Mouse (Mus musculus) hindbrain, embryonic 12.5 days (tissue): ENCODE results near the gene Erf. TPM values are rescaled to one million over a fixed set of nuclear protein-coding genes. Genes with fewer than 3 reads are reported as not detected.
A peak's percentile ranks its signal among the peaks of the same experiment; 100 is the strongest.

ENCODE experiments used
- ATAC-seq: fragments of 200-750 bp; cut with Nextera tagmentation; 2 replicates; pipeline ENCODE4 v1.8.0; 2017; ENCODE audit warnings: moderate TSS enrichment; ENCODE audit not compliant: low FRiP score
- H3K27ac ChIP-seq: fragments of 300-500 bp; sonication (generic); 2 replicates; pipeline ENCODE4 v1.5.1; 2016; ENCODE audit warnings: mild to moderate bottlenecking
- H3K27me3 ChIP-seq: fragments of 300-500 bp; sonication (generic); 2 replicates; pipeline ENCODE4 v1.6.1; 2016; ENCODE audit warnings: mild to moderate bottlenecking
- H3K36me3 ChIP-seq: fragments of 300-500 bp; sonication (generic); 2 replicates; pipeline ENCODE4 v1.6.1; 2016; ENCODE audit warnings: mild to moderate bottlenecking
- H3K4me1 ChIP-seq: fragments of 300-500 bp; sonication (generic); 2 replicates; pipeline ENCODE4 v1.6.1; 2016
- H3K4me2 ChIP-seq: fragments of 300-500 bp; sonication (generic); replicated peaks from 2 replicates; pipeline ENCODE4 v1.6.1; 2016; ENCODE audit warnings: mild to moderate bottlenecking
- H3K4me3 ChIP-seq: fragments of 300-500 bp; sonication (generic); 2 replicates; pipeline ENCODE4 v1.5.1; 2016; ENCODE audit warnings: mild to moderate bottlenecking
- H3K9ac ChIP-seq: fragments of 300-500 bp; sonication (generic); 2 replicates; pipeline ENCODE4 v1.6.1; 2016; ENCODE audit warnings: mild to moderate bottlenecking, moderate library complexity
- H3K9me3 ChIP-seq: fragments of 300-500 bp; sonication (generic); replicated peaks from 2 replicates; pipeline ENCODE4 v1.6.1; 2016; ENCODE audit warnings: mild to moderate bottlenecking
- WGBS: fragments of 180-500 bp; shearing (Covaris S2); methylation state at CpG from one replicate; pipeline ENCODE4 v1.1.7; 2016; 5-methylcytosine and 5-hydroxymethylcytosine counted together
- polyA plus RNA-seq: library from polyadenylated mRNA; unstranded; fragments of >200 nt; fragmentation: Nextera tagmentation; extraction: Ambion mirVana; gene quantifications from 2 replicates; pipeline ENCODE4 v1.2.1, GENCODE M21; 2016

The Erf gene
- polyA plus RNA-seq, 1 experiment from 2014 or later, result 10.4 TPM

DNA sequence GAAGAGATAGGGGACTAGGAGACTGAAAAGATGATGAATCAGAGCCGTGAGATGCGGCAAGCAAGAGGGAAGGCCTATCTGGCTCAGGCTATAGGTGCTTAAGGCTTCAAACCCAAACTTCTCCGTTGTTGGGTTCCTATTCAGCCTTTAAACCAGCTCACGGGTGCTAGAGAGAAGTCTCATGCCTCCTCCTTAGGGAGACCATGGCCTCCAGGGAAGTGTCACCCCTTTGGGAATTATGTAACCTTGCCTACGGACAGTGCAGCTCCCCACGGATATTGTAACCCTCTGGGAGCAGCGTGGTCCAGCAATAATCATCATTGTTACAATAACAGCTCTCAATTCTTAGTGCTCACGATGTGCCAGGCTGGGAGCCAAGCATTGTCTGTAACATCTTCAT is 1.3 kb upstream of the Erf start:
- Histone ChIP-seq H3K4me1 (peaks cover 38% of the 10 kb centered on the region), H3K9me3 (no peaks in the 10 kb centered on the region), H3K36me3 (no peaks in the 10 kb centered on the region), H3K9ac (peak overlapping the region; percentile 87), H3K4me3 (peak overlapping the region; percentile 82; the same call in 1 of the 2 replicates), H3K27me3 (no peaks in the 10 kb centered on the region), H3K4me2 (peak overlapping the region; percentile 98), H3K27ac (peak overlapping the region; percentile 91)
- 19% methylated on average over 8 of the region's 8 CpGs for WGBS
- ATAC-seq, result no peak

DNA sequence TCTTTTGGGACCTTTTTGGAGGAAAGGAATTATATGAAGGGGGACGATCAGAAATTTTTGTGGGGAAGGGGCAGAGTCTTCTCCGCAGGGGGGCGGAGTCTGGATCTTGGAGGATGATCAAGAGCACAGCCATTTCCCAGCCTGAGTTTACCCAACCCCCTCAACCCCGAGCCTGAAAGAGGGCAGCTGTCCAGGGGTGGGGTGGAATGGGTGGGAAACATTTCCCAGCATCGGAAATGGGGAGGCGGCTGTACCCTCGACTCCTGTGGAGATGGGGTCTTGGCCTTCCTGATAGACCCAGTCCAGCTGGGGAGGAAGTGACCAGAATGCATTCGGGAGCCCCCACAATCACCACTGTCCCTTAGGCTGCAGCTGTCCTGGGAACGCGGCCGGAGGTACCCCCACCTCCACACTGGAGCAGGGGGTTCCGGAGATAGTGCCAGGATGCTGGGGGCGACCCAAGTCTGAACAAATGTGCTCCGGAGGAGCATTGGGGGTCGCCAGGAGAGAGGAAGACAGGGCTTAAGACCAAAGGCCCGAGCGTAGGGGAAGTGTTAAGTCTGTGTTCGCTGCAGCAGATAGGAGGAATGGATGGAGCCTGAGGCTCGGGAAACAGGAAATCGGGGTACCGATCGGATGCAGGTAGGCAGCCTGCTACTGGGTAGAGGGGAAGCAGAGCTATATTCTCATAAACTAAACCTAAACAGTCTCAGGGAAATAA is 670 bp upstream of the Erf start:
- H3K36me3 ChIP-seq, result no peaks in the 10 kb centered on the region
- no peaks in the 10 kb centered on the region for H3K27me3 ChIP-seq
- peak overlapping the region; percentile 87 for H3K9ac ChIP-seq
- peaks cover 43% of the 10 kb centered on the region for H3K4me1 ChIP-seq
- peak; percentile 21; the same call in 1 of the 2 replicates for ATAC-seq
- H3K4me3 ChIP-seq, result peak overlapping the region; percentile 82
- peak overlapping the region; percentile 91 for H3K27ac ChIP-seq
- H3K4me2 ChIP-seq, result peak overlapping the region; percentile 98
- H3K9me3 ChIP-seq, result no peaks in the 10 kb centered on the region
- WGBS, result 3% methylated on average over 22 of the region's 22 CpGs

DNA sequence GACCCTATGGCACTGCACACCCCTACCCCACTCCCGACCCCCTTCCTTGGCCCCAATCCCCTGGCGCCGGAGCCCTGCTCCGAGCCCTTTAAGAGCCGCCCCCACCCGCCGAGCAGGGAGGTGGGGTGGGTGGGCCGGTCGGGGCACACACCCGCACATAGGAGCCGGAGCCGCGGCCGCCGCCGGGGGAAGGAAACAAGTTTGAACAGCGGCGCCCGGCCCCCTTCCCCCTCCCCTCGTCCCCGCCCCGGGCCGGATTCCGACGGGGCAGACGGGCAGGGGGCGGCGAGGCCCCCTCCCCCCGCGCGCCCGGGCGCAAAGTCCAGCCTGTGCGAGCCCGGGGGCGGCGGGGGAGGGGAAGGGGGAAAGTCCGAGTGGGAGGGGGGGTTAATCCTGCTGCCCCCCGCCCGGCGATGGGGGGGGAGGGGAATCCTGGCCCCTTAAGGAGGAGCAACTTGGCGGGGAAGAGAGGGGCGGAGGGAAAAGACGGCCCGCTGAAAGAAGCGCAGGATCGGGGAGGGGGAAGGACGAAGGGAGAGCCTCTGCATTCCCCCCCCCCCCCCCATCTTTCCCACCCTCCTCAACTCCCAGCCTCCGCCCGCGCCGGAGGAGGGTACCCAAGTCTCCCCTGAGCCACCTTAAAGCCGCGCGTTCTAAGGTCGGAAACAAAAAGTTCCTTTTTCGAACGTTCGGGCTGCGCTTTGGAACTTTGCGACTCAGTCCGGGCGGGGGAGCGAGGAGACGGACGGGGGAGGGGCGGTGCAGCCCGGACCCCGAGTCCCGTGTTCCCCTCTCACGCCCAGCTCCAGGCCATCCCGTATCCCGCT is 1.0 kb downstream of the Erf start:
- H3K36me3 ChIP-seq, result peaks cover 8% of the 10 kb centered on the region
- H3K9ac ChIP-seq, result peak overlapping the region; percentile 87
- H3K27me3 ChIP-seq, result no peaks in the 10 kb centered on the region
- H3K4me1 ChIP-seq, result peaks cover 48% of the 10 kb centered on the region
- peak overlapping the region; percentile 91 for H3K27ac ChIP-seq
- H3K9me3 ChIP-seq, result no peaks in the 10 kb centered on the region
- under 1% methylated on average over 50 of the region's 73 CpGs for WGBS
- ATAC-seq, result peak; percentile 51
- H3K4me3 ChIP-seq, result peak overlapping the region; percentile 82
- H3K4me2 ChIP-seq, result peak overlapping the region; percentile 98

DNA sequence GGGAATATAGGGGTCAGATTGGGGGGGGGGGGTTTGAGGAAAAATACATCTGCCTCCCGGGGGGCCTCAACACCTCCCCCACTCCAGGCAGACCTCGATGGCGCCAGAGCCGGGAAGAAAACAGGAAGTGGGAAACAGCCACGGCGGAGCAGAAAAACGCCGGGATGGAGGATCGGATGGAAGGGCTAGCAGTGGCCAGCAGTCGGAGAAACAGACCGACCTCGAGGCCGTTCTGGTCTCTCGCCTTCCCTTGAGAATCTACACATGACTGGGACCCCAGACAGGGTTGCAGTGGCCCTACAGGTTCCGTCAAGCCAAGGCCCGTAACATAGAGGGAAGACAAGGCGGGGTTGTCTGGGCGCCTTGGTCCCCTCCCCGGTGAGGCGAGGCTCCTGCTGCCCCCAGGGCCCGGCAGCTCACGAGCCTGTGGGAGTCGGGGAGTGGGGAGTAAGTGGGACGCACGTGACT is 1.7 kb downstream of the Erf start:
- WGBS, result under 1% methylated on average over 25 of the region's 25 CpGs
- no peak; the same call in none of the 2 replicates for ATAC-seq
- H3K4me3 ChIP-seq, result peak overlapping the region; percentile 82

DNA sequence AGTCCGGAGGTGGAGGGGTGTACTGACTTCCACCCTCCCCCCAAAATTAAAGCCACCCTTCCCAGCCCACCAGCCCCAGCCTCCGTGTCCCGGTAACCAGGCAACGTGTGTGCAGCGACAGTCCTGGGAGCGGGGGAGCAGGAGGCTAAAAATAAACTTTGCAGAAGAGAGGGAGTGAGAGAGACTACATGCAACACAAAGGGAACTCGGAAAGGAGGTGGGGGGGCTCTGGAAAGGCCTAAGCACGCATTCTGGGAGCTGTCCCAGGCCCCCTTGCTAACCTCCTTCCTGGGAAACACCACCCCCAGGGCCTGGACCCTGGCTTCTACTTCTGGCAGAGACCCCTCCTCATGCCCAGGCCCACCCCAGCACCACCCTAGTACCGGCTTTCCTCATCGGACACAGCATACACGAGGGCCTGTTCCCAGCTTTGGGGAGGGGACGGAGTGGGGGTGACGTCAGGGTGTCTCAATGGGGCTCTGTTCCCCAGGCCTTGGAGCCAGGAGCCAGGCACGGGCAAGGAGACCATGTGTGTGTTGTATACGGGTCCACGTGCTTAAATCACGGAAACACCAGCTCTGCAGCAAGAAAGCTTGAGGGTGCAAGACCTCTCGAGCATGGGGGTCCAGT is 2.4 kb downstream of the Erf start:
- ATAC-seq, result peak; percentile 31

More for the DNA sequence above, 1.7 kb downstream of the Erf start:
- H3K27me3 ChIP-seq, result no peaks in the 10 kb centered on the region
- peak overlapping the region; percentile 98 for H3K4me2 ChIP-seq
- H3K36me3 ChIP-seq, result peaks cover 12% of the 10 kb centered on the region
- peak overlapping the region; percentile 87 for H3K9ac ChIP-seq
- peaks cover 48% of the 10 kb centered on the region for H3K4me1 ChIP-seq
- H3K9me3 ChIP-seq, result no peaks in the 10 kb centered on the region
- peak overlapping the region; percentile 91 for H3K27ac ChIP-seq

DNA sequence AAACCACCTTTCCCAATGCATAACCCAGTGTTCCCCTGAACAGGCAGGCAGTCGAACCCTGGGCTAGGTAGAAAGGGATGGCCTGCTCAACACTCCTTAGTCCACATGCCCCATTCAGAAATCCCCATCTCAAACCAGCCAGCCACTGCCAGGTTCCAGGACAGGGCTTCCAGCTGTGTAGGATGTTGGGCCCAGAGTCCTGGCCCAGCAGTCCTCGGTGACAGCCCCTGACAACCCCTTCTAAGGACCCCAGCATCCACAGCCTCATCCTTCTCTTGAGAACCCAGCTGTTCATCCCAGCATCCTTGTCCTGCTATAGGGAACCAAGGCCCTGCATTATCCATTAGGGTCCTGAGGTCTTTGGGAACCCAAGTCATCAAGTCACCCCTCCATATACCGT is 3.1 kb downstream of the Erf start:
- peaks cover 48% of the 10 kb centered on the region for H3K4me1 ChIP-seq

More for the DNA sequence above, 2.4 kb downstream of the Erf start:
- Histone ChIP-seq H3K4me3 (peak overlapping the region; percentile 82), H3K4me2 (peak overlapping the region; percentile 98), H3K4me1 (peaks cover 48% of the 10 kb centered on the region), H3K27ac (peak overlapping the region; percentile 91), H3K9ac (peak overlapping the region; percentile 87), H3K9me3 (no peaks in the 10 kb centered on the region), H3K36me3 (peaks cover 15% of the 10 kb centered on the region), H3K27me3 (no peaks in the 10 kb centered on the region)
- 0% methylated on average over 18 of the region's 18 CpGs for WGBS

DNA sequence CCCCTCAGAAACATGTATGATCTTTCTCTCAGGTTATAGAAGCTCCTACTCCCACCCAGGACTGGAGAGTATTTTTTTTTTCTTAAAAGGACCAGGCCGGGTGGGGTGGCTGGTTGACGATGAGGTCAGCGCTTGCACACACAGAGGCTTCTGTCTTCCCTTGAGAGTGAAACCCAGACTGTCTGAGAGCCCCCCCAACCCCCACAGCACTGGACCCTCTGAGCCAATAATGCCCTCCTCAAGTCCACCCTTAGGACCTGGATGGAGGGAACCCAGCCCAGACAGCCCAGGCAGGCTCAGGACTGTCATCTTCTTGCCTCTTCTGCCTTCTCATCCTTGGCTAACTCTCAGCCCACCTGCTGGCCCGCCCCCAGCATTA is 3.8 kb downstream of the Erf start:
- H3K4me3 ChIP-seq, result peak overlapping the region; percentile 18
- peaks cover 15% of the 10 kb centered on the region for H3K36me3 ChIP-seq
- H3K27me3 ChIP-seq, result no peaks in the 10 kb centered on the region
- H3K4me2 ChIP-seq, result peak overlapping the region; percentile 98
- WGBS, result 56% methylated on average over 4 of the region's 4 CpGs
- H3K9me3 ChIP-seq, result no peaks in the 10 kb centered on the region
- H3K9ac ChIP-seq, result peak overlapping the region; percentile 87
- H3K27ac ChIP-seq, result peak overlapping the region; percentile 91
- ATAC-seq, result no peak
- H3K4me1 ChIP-seq, result peaks cover 43% of the 10 kb centered on the region

More for the DNA sequence above, 3.1 kb downstream of the Erf start:
- Histone ChIP-seq H3K36me3 (peaks cover 15% of the 10 kb centered on the region), H3K9ac (peak overlapping the region; percentile 87), H3K4me2 (peak overlapping the region; percentile 98), H3K27ac (peak overlapping the region; percentile 91), H3K27me3 (no peaks in the 10 kb centered on the region), H3K4me3 (peak overlapping the region; percentile 82), H3K9me3 (no peaks in the 10 kb centered on the region)
- no peak for ATAC-seq
- WGBS, result 23% methylated on average over 3 of the region's 3 CpGs

DNA sequence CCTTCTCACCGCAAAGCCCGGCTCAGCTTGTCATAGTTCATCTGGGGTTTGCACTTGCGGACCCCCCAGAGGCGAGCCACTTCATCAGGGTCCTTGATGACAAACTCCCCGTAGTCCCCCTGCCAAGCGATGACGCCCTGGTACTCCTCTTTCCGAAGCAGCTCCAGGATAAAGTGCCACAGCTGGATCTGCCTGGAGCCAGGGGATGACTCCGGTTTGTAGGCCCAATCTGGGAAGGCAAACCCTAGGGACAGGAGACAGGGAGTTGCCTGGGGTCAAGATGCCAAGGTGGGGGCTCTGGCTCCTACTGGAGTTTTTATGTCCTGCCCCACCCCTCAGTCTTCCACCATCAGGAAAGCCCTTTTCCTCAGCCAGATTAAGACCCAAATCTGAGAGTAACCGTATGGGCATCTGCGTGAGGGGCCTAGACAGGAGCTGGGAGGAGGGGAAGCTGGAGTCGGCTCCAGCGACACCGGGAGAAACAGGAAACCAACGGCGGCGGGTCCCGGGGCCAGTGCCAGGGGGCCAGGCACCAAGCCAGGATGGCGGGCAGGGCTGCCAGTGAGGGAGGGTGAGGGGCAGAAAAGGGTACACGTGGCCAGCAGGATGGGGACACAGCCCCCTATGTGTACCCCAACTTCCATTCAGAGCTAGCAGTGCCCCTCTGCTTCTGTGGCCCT is 4.3 kb downstream of the Erf start:
- Histone ChIP-seq H3K27me3 (no peaks in the 10 kb centered on the region), H3K27ac (peak overlapping the region; percentile 91), H3K4me2 (peak overlapping the region; percentile 98), H3K9ac (peak overlapping the region; percentile 87; the same call in 1 of the 2 replicates), H3K9me3 (no peaks in the 10 kb centered on the region), H3K36me3 (peaks cover 15% of the 10 kb centered on the region), H3K4me3 (peak overlapping the region; percentile 18), H3K4me1 (peaks cover 38% of the 10 kb centered on the region)
- no peak for ATAC-seq
- WGBS, result 66% methylated on average over 20 of the region's 20 CpGs

DNA sequence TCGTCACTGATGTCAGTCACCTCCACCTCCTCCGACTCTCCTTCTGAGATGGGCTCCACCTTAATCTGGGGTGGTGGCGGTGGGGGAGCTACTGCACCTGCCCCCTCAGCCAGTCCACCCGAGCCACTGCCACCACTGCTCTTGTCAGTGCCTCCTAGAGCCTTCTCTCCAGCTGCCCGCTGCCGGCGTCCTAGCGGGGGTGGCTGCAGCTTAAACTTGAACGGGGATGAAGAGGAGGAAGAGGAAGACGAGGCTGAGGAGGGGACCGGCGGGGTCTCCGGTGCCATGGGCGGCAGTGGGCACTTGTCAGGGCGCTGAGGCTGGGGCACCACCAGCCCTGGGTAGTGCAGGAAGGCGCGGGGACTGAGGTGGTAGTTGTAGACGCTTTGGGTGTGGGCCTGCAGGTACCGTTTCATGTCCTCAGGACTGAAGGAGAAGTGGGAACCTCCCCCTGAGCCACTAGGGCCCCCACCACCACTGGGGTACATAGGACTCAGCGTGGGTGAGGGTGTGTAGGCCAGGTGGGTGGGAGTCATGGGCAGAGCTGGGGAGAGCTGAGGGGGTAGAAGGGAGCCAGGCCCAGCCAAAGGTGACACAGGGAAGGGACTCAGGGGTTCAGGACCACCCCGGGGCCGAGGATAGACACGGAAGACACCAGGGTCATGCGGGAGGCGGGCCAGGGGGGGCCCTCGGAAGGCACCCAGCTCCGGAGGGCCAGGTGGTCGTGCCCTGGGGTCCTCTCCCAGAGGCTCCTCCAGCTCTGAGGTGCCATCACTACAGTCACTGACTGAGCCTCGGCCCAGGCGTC is 5.8 kb downstream of the Erf start:
- Histone ChIP-seq H3K9ac (no peak overlapping the region), H3K4me3 (no peak overlapping the region), H3K36me3 (peaks cover 15% of the 10 kb centered on the region), H3K9me3 (no peaks in the 10 kb centered on the region), H3K27ac (no peak overlapping the region), H3K4me2 (no peak overlapping the region), H3K27me3 (no peaks in the 10 kb centered on the region), H3K4me1 (peaks cover 33% of the 10 kb centered on the region)
- WGBS, result 91% methylated on average over 30 of the region's 30 CpGs
- no peak for ATAC-seq

DNA sequence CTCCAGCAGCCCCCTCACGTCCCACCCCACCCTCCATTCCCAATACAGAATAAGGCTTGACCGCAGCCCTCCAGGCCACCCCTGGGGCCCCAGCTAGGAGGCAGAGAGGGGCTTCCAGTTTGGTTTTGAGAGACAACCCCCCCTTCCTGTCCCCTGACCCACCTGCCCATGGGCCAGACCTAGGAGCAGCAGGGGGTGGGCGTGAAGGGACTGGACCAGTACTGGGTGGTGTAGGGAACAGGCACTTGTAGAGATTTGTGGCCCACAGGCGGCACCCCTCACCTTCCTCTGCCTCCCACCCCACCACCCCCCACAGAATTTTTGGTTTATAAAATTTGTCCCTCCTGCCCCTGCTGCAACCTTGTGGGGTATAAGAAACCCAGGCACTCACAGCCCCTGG is 7.2 kb downstream of the Erf start:
- Histone ChIP-seq H3K4me2 (no peak overlapping the region), H3K27me3 (no peaks in the 10 kb centered on the region), H3K36me3 (peaks cover 15% of the 10 kb centered on the region), H3K27ac (no peak overlapping the region), H3K4me3 (no peak overlapping the region), H3K9ac (peak overlapping the region; percentile 24; the same call in 1 of the 2 replicates), H3K4me1 (peaks cover 31% of the 10 kb centered on the region), H3K9me3 (no peaks in the 10 kb centered on the region)
- no peak for ATAC-seq
- 96% methylated on average over 4 of the region's 4 CpGs for WGBS

DNA sequence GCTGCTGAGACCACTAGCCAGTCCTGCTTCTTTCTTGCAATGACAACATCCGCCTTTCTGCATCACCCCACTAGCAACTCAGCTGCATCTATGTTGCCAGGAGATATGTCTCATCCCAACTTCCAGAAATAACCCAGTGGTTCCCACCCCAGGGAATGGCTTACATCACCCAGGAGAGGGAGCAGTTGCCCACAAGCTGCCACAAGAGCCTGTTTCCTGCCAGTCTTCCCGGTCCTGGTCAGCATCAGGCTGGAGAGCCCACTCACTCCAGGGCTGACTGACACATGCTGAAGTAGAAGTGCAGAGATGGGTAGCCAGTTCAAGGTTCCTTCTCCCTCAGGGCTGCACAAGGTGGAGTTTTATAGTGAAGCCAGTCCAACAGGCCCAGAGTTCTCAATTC is 9.5 kb downstream of the Erf start:
- Histone ChIP-seq H3K27me3 (no peaks in the 10 kb centered on the region), H3K27ac (no peak overlapping the region; the same call in 1 of the 2 replicates), H3K9ac (no peak overlapping the region), H3K4me3 (no peak overlapping the region), H3K4me2 (no peak overlapping the region), H3K9me3 (no peaks in the 10 kb centered on the region), H3K36me3 (peaks cover 15% of the 10 kb centered on the region), H3K4me1 (peaks cover 19% of the 10 kb centered on the region)
- WGBS, result 26% methylated on average over 2 of the region's 2 CpGs
- ATAC-seq, result no peak
